Mouse (Mus musculus) heart, postnatal 4 days (tissue): Measurements from ENCODE around the gene Phc2. TPM values are rescaled to one million over a fixed set of nuclear protein-coding genes. Genes with fewer than 3 reads are reported as not detected.

ENCODE experiments used
- DNase-seq: peaks from one replicate; pipeline ENCODE4 v3.0.0; 2021
- total RNA-seq, 2 experiments: library from RNA; stranded (reverse); gene quantifications; 2 replicates each; pipeline ENCODE4 v1.2.3; 2021

The Phc2 gene
- total RNA-seq, 2 experiments from 2014 or later, result 69.1 to 72.5 TPM

- DNase-seq, result no peak
Measured at GRCm38 (mm10) chr4:128784950-128785631, 130.6 kb downstream of the Phc2 start.

DNA sequence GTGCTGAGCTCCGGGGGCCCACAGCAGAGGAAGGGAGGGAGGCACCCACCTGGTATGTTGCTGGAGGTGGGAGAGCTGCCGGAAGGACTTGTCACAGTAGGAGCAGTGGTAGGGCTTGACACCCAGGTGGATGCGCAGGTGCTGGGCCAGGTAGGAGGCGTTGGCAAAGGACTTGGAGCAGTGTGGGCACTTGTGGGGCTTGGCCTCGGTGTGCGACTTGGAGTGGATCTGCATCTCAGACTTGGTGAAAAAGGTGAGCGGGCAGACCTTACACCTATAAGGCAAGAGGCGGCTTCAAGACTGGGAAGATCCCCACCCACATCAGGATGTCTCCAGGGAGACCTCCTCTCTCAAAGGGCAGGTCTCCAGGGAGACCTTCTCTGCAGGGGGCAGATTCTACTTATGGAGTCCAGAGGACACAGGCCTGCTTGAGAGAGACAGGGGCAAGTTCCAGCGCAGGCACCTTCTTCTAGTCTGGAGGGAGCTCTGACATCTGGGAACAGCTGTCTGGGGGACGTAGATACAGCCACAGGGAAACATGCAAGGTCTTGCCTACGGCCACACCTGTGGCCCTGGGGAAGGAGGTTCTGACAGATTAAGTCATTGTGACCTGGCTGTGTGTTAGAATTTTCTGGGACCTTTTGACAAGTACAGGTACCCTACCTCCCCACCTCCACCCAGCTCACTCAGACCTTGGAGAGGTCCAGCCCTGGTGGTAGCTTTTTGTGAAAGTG lies 131.6 kb downstream of the Phc2 start:
- no peak for DNase-seq

GRCm38 (mm10) chr4:128787023-128787939 lies 132.8 kb downstream of the Phc2 start:
- no peak for DNase-seq

DNA sequence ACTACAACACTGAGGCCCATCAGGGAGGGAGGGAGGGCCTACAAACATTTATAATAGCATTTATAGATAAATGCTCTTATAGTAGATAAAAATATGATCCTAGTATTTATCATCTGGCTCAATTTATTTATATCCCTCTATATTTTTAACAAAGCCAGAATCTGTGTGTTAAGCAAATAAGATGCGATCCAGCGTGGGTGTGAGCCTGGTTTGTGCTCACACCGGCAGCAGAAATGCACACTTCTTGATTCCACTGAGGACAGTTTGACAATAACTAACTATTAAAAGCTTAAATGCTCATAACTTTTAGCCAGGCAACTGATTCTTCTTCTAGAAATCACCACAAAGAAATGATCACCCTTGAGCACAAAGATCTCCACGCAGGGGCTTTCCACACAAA lies 133.6 kb downstream of the Phc2 start:
- DNase-seq, result no peak

DNA sequence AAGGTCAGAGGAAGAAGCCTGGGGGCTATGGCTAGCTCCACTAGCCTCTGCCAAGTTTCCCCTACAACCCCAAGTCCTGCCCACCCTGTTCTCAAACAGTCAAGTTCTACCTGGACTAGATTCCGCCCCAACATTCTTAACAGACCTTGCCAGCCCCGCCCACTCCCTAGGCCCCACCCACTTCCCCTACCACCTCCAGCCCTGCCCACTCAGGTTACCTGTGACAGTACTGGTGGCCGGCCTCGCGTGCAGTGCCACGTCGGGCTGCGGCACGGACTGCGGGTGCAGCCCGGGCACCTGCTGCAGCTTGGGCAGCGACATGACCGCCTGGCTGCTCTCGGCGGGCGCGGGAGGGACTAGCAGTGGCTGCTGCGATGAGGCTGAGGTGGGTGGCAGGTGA lies 135.1 kb downstream of the Phc2 start:
- DNase-seq, result no peak

DNA sequence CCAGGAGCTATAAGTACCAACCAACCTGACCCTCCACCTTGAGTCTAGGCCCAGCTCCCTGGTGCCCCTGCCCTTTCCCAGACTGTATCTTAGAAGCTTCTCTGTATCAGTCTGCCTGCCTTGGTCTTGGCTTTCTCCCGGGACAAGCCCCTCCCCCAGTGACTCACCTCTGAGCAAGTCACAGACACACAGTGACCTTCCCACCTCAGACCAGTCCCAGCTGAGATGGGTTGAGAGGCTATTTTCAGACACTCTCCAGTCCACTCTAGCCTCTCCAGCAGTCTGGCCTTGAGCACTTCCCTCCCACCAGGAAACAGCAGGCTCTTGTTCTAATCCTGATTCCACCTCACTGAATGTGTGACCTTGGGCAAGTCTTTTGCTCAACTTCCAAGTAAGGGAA lies 139.2 kb downstream of the Phc2 start:
- peak; percentile 42 for DNase-seq

- peak; percentile 46 for DNase-seq
Measured at GRCm38 (mm10) chr4:128794198-128794597, 139.7 kb downstream of the Phc2 start.

- DNase-seq, result peak; percentile 37
Measured at GRCm38 (mm10) chr4:128795596-128795995, 141.1 kb downstream of the Phc2 start.

DNA sequence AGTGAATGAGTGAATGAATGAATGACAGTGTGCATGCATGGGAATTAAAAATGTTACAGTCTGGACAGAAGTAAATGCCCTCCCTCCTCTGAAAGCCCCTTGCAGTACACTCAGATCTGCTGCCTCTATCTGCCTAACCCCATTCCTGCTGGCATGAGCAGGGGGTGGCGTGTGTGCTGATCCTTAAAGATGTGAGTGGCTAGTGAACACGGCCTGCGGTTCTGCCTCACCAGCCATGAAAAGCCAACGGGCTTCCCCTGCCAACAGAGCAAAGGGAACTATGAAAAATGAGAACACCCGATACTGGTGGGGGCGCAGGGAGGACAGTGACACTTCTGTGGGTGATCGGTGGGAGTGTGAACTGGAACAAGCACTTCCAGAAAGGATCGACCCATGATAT lies 142.3 kb downstream of the Phc2 start:
- DNase-seq, result no peak

GRCm38 (mm10) chr4:128801675-128802465 lies 147.4 kb downstream of the Phc2 start:
- DNase-seq, result no peak

Other genes with a start within 250 kb of the Phc2 start
- gene Zscan20, start 44.6 kb upstream of the Phc2 start, total RNA-seq, result 1 to 10 TPM; 3.7 to 4.1 TPM
- under 1 TPM; 0.19 to 0.29 TPM for gene Tlr12, start 36.1 kb upstream of the Phc2 start, total RNA-seq
- gene A3galt2, start 100.7 kb downstream of the Phc2 start, total RNA-seq, result under 1 TPM; 0.20 to 0.36 TPM
- gene Zfp362, start 151.3 kb downstream of the Phc2 start, total RNA-seq, result 10 to 100 TPM; 33.9 to 34.4 TPM
- gene Trim62, start 228.9 kb downstream of the Phc2 start, total RNA-seq, result 1 to 10 TPM; 3.2 to 3.7 TPM